Mouse (Mus musculus) ES-Bruce4 (cell line): ENCODE results near the gene Pdcd6ip. TPM values are rescaled to one million over a fixed set of nuclear protein-coding genes. Genes with fewer than 3 reads are reported as not detected.

Source experiments
- H3K27ac ChIP-seq: 2 replicates; pipeline ENCODE4 v1.5.1; 2012; ENCODE audit warnings: low read length, inconsistent platforms; ENCODE audit not compliant: insufficient read depth
- H3K27me3 ChIP-seq: 2 replicates; pipeline ENCODE4 v1.6.1; 2012; ENCODE audit warnings: mild to moderate bottlenecking, low read length, inconsistent platforms; ENCODE audit not compliant: control insufficient read depth, poor library complexity, insufficient read depth, severe bottlenecking
- H3K36me3 ChIP-seq: 2 replicates; pipeline ENCODE4 v1.6.1; 2012; ENCODE audit warnings: inconsistent platforms, mild to moderate bottlenecking, low read length, moderate library complexity; ENCODE audit not compliant: control insufficient read depth, poor library complexity, insufficient read depth, severe bottlenecking
- H3K4me1 ChIP-seq: one replicate; pipeline ENCODE4 v1.8.1; 2011; ENCODE audit warnings: low read length; ENCODE audit not compliant: control insufficient read depth, insufficient read depth
- H3K4me3 ChIP-seq: 2 replicates; pipeline ENCODE4 v1.5.1; 2011; ENCODE audit warnings: low read depth, mild to moderate bottlenecking, low read length
- H3K9ac ChIP-seq: 2 replicates; pipeline ENCODE4 v1.6.1; 2012; ENCODE audit warnings: low read depth, mild to moderate bottlenecking, inconsistent platforms; ENCODE audit not compliant: poor library complexity, severe bottlenecking
- H3K9me3 ChIP-seq: replicated peaks from 2 replicates; pipeline ENCODE4 v1.6.1; 2012; ENCODE audit warnings: mild to moderate bottlenecking, low read length, inconsistent platforms; ENCODE audit not compliant: control insufficient read depth, poor library complexity, insufficient read depth, severe bottlenecking
- CTCF ChIP-seq: IDR thresholded peaks from one replicate; pipeline ENCODE4 v1.8.1; 2011; ENCODE audit warnings: low read depth, low read length
- EP300 ChIP-seq: IDR thresholded peaks from 2 replicates; pipeline ENCODE4 v1.6.1; 2011; ENCODE audit warnings: low read depth, low read length; ENCODE audit not compliant: insufficient read depth
- POLR2A ChIP-seq: IDR thresholded peaks from one replicate; pipeline ENCODE4 v1.8.1; 2011; ENCODE audit warnings: low read length; ENCODE audit not compliant: insufficient read depth
- polyA plus RNA-seq: library from polyadenylated mRNA; stranded (reverse); fragments of >200 nt; gene quantifications from 2 replicates; pipeline ENCODE4 v1.2.4, GENCODE M21; 2011; ENCODE audit warnings: low read depth; ENCODE audit not compliant: missing spikeins, insufficient read depth, insufficient read length

Pdcd6ip gene
- polyA plus RNA-seq, 1 experiment, result 133 TPM

DNA sequence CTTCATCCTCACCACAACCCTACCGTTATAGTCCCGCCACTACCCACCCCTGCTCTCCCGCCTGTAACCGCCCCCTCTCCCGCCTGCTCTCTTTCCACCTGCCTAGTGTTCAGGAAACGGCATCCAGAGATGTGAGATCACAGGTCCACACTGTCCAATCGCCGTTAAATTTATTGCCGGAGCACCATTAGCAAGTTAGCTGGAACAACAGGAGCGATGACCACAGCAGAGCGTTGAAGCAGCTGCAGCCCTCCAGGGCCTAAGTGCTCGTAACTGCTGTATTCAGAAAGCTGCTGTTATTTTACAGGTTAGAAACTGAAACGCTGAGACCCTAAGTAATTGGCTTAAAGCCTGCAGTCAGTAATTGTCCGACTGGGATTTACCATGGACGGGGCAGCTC, 64.4 kb downstream of the Pdcd6ip start:
- no peak overlapping the region for H3K4me3 ChIP-seq
- H3K9ac ChIP-seq, result no peak overlapping the region
- H3K27ac ChIP-seq, result no peak overlapping the region
- no peaks in the 10 kb centered on the region for H3K9me3 ChIP-seq
- no peaks in the 10 kb centered on the region for H3K4me1 ChIP-seq
- no peaks in the 10 kb centered on the region for H3K36me3 ChIP-seq
- no peaks in the 10 kb centered on the region for H3K27me3 ChIP-seq
- TF ChIP-seq CTCF (no peak), EP300 (no peak), POLR2A (no peak)

DNA sequence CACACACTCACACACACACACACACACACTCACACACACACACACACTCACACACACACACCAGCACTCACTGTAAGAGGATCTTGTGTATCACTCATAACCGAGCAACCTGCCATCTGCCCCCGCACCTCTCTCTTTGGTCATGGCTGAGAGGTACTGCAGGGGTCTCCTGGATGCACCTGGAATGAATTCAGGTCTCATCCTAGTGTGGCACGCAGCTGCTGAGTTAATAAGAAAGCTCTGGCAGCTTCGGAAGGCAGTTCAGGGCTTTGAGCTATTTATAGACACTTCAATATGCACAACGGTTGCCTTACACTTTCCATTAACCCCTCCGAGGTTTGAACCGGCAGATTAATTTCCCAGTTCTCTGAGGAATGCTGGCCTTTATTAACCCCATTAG, 73.1 kb downstream of the Pdcd6ip start:
- H3K4me1 ChIP-seq, result no peaks in the 10 kb centered on the region
- H3K27ac ChIP-seq, result no peak overlapping the region
- H3K9me3 ChIP-seq, result 0 out of 2 replicates have a peak, but pooled peaks cover 4% of the 10 kb centered on the region
- TF ChIP-seq POLR2A (no peak), CTCF (no peak)
- H3K36me3 ChIP-seq, result no peaks in the 10 kb centered on the region
- H3K4me3 ChIP-seq, result no peak overlapping the region
- no peaks in the 10 kb centered on the region for H3K27me3 ChIP-seq
- H3K9ac ChIP-seq, result no peak overlapping the region

DNA sequence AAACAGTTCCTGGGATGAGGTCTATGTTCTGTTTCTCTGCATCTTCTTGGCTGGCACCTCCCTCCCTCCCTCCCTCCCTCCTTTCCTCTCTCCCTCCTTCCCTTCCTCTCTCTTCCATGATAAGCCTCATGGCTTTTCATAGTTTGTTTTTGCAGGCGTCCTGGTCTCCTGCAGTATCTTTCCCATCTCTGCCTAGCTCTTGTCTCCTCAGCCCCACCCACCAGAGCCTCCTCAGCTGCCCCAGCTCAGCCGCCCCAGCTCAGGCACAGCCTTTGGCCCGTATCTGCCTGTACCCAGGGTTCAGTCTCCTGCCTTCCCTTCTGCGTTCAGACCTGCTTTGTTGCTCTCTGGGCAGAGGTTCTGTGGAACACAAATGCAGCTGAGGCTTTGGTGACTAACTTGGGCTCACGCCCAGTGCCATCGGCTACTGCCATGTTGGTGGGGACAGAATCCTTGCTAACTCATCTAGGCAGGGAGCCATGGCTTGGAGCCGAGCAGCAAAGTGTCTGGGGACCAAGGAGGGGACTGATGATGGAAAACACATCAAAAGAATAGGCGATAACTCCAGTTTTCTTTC, 74.8 kb downstream of the Pdcd6ip start:
- Histone ChIP-seq H3K9me3 (0 out of 2 replicates have a peak, but pooled peaks cover 4% of the 10 kb centered on the region), H3K4me1 (no peaks in the 10 kb centered on the region), H3K36me3 (no peaks in the 10 kb centered on the region), H3K4me3 (no peak overlapping the region), H3K27ac (no peak overlapping the region), H3K9ac (no peak overlapping the region), H3K27me3 (no peaks in the 10 kb centered on the region)
- no peak for TF ChIP-seq EP300
- no peak for TF ChIP-seq POLR2A
- TF ChIP-seq CTCF, result no peak

DNA sequence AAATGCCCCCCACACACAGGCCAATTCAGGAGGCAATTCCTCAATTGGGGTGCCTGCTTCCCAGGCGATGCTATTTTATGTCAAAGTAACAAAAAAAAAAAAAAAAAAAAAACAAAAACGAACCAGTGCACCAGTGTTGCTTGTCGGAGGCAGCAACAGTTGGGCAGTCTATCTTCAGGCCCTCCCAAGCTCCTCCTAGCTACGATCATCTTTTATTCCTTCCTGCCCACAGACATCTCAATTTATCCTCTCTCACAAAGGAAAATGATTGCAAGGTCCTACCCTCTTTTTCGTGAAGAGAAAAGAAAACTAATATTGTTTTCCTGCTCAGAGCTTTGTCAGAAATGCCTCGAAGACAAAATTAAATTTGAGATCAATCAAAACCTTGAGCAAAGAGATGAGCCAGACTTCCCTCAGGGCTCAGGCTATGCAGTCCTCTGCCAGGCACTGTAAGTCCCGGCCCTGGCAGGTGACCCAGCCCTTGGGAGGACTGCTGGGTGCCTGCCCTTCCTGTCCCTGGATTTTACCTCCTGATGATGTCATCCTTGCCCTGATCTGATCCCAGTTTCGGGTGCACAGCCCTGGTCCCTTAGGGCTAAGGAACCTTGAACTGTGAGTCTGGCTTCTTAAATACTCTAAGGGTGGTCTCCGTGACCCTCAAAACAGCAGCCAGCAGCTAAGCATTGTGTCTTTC, 75.6 kb downstream of the Pdcd6ip start:
- H3K27me3 ChIP-seq, result no peaks in the 10 kb centered on the region
- no peak overlapping the region for H3K27ac ChIP-seq
- H3K4me3 ChIP-seq, result no peak overlapping the region
- no peaks in the 10 kb centered on the region for H3K4me1 ChIP-seq
- H3K9me3 ChIP-seq, result 0 out of 2 replicates have a peak, but pooled peaks cover 4% of the 10 kb centered on the region
- H3K9ac ChIP-seq, result no peak overlapping the region
- TF ChIP-seq CTCF (no peak), POLR2A (no peak), EP300 (no peak)
- no peaks in the 10 kb centered on the region for H3K36me3 ChIP-seq

DNA sequence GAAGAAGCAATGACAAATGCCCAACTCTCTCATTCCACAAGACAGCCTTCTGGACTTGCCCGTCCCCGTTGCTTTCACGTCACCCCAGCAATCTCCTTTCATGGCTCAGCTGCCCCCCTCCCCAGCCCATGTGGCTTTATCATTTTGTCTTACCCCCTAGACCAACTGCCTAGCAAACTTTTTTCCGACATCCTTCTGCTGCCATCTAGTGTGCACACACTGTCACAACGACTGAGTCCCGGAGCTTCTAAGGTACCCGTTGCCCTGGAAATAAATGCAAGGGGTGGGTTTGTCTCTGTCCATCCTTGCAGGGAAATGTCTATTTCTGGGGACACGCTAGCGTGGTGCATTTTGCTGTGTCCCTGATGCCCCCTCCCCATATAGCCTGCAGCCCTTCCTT, 78.4 kb downstream of the Pdcd6ip start:
- H3K9me3 ChIP-seq, result no peaks in the 10 kb centered on the region
- TF ChIP-seq POLR2A, result no peak
- no peak for TF ChIP-seq EP300
- TF ChIP-seq CTCF, result peak; percentile 71
- H3K4me1 ChIP-seq, result no peaks in the 10 kb centered on the region
- H3K9ac ChIP-seq, result no peak overlapping the region
- no peak overlapping the region for H3K4me3 ChIP-seq
- no peaks in the 10 kb centered on the region for H3K36me3 ChIP-seq
- no peaks in the 10 kb centered on the region for H3K27me3 ChIP-seq
- no peak overlapping the region for H3K27ac ChIP-seq

DNA sequence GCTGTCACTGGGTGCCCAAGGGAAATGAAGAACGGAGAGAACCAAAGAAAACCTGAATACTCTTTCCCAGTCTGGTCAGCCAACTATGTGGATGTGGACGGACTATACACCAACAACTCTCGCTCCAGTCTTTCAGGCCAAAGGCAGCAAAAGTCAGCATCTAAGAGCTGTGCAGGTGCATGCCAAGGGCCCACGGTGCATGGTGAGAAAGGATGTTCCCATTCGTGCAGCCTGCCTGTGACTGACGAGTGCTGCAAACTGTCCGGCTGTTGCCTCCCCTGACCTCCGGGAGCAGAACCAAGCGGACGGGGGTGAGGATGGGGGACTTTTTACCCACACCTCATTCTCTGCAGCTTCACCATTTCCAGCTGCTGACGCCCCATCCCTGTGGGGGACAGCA, 78.9 kb downstream of the Pdcd6ip start:
- Histone ChIP-seq H3K27ac (no peak overlapping the region), H3K9ac (no peak overlapping the region), H3K4me3 (no peak overlapping the region), H3K36me3 (no peaks in the 10 kb centered on the region), H3K4me1 (no peaks in the 10 kb centered on the region), H3K27me3 (no peaks in the 10 kb centered on the region), H3K9me3 (no peaks in the 10 kb centered on the region)
- TF ChIP-seq POLR2A, result no peak
- TF ChIP-seq EP300, result no peak
- TF ChIP-seq CTCF, result no peak
